Mouse (Mus musculus) heart, embryonic 13.5 days (tissue): ENCODE measurements around the gene Golm1. TPM values are rescaled to one million over a fixed set of nuclear protein-coding genes. Genes with fewer than 3 reads are reported as not detected.
A peak's percentile ranks its signal among the peaks of the same experiment; 100 is the strongest.

ENCODE experiments used
- ATAC-seq: fragments of 200-750 bp; cut with Nextera tagmentation; 2 replicates; pipeline ENCODE4 v1.8.0; 2017; ENCODE audit warnings: moderate TSS enrichment; ENCODE audit not compliant: insufficient number of reproducible peaks, low FRiP score, low TSS enrichment; ENCODE audit errors: extremely low read depth
- H3K27ac ChIP-seq: fragments of 300-500 bp; sonication (generic); replicated peaks from 2 replicates; pipeline ENCODE4 v1.5.1; 2015; ENCODE audit warnings: moderate library complexity, mild to moderate bottlenecking, inconsistent platforms
- H3K27me3 ChIP-seq: fragments of 300-500 bp; sonication (generic); replicated peaks from 2 replicates; pipeline ENCODE4 v1.6.1; 2015; ENCODE audit warnings: mild to moderate bottlenecking, inconsistent platforms
- H3K36me3 ChIP-seq: fragments of 300-500 bp; sonication (generic); 2 replicates; pipeline ENCODE4 v1.6.1; 2015; ENCODE audit warnings: mild to moderate bottlenecking, inconsistent platforms
- H3K4me1 ChIP-seq: fragments of 300-500 bp; sonication (generic); 2 replicates; pipeline ENCODE4 v1.6.1; 2015; ENCODE audit warnings: inconsistent platforms
- H3K4me2 ChIP-seq: fragments of 300-500 bp; sonication (generic); 2 replicates; pipeline ENCODE4 v1.6.1; 2015; ENCODE audit warnings: inconsistent platforms, mild to moderate bottlenecking, moderate library complexity
- H3K4me3 ChIP-seq: fragments of 300-500 bp; sonication (generic); 2 replicates; pipeline ENCODE4 v1.5.1; 2015; ENCODE audit warnings: moderate library complexity, mild to moderate bottlenecking, inconsistent platforms
- H3K9ac ChIP-seq: fragments of 300-500 bp; sonication (generic); 2 replicates; pipeline ENCODE4 v1.6.1; 2015; ENCODE audit warnings: inconsistent platforms, mild to moderate bottlenecking, moderate library complexity
- H3K9me3 ChIP-seq: fragments of 300-500 bp; sonication (generic); 2 replicates; pipeline ENCODE4 v1.6.1; 2016; ENCODE audit warnings: inconsistent platforms
- WGBS: fragments of 180-500 bp; shearing (Covaris S2); methylation state at CpG from one replicate; pipeline ENCODE4 v1.1.7; 2015; ENCODE audit warnings: mixed read lengths; 5-methylcytosine and 5-hydroxymethylcytosine counted together
- polyA plus RNA-seq: library from polyadenylated mRNA; unstranded; fragments of >200 nt; fragmentation: Nextera tagmentation; extraction: Ambion mirVana; gene quantifications from 2 replicates; pipeline ENCODE4 v1.2.1, GENCODE M21; 2015

Golm1 gene
- polyA plus RNA-seq, 1 experiment from 2014 or later, result 51.3 TPM

GRCm38 (mm10) chr13:59695781-59696180 lies 20.2 kb upstream of the Golm1 start:
- 81% methylated on average over 7 of the region's 7 CpGs for WGBS
- H3K4me3 ChIP-seq, result no peak overlapping the region
- no peak for ATAC-seq
- H3K9me3 ChIP-seq, result no peaks in the 10 kb centered on the region
- no peak overlapping the region for H3K4me2 ChIP-seq
- H3K27ac ChIP-seq, result no peak overlapping the region
- no peaks in the 10 kb centered on the region for H3K36me3 ChIP-seq
- no peaks in the 10 kb centered on the region for H3K4me1 ChIP-seq
- no peaks in the 10 kb centered on the region for H3K27me3 ChIP-seq
- no peak overlapping the region for H3K9ac ChIP-seq

- H3K27ac ChIP-seq, result no peak within 1 kb of the TSS
- ATAC-seq, result no peak
- no peak within 1 kb of the TSS for H3K4me3 ChIP-seq
- no peaks in the 10 kb centered on the region for H3K36me3 ChIP-seq
- no peaks in the 10 kb centered on the region for H3K27me3 ChIP-seq
- H3K9ac ChIP-seq, result no peak within 1 kb of the TSS
- H3K4me2 ChIP-seq, result no peak within 1 kb of the TSS
- H3K4me1 ChIP-seq, result peaks cover 5% of the 10 kb centered on the region
- H3K9me3 ChIP-seq, result no peaks in the 10 kb centered on the region
- 75% methylated on average over 3 of the region's 3 CpGs for WGBS
Measured at GRCm38 (mm10) chr13:59694008-59694407, 18.4 kb upstream of the Golm1 start, which contains the start of gene 4921517D22Rik. 4921517D22Rik (minus strand) TSS chr13:59694108.

DNA sequence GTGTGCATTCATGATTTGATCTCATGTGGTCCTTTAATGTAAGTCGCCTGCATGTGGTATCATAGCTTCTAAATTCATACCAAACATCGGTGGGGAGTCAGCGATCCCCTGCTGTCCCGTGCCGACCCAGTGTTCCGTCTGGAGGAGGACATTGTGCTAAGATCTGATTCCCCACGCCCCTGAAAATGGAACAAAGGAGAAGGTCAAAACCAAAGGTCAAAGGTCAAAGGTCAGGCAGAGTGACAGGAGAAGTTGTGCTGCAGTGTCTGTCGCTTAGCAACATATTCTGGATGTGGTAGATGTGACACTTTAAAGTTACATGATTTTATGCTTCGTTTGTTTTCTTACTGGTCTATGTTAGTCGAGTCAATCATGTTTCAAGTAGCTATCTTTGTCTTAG lies 15.9 kb upstream of the Golm1 start:
- H3K9ac ChIP-seq, result no peak overlapping the region
- no peak overlapping the region for H3K4me3 ChIP-seq
- peaks cover 15% of the 10 kb centered on the region for H3K4me1 ChIP-seq
- no peaks in the 10 kb centered on the region for H3K27me3 ChIP-seq
- no peak overlapping the region for H3K4me2 ChIP-seq
- WGBS, result 76% methylated on average over 10 of the region's 10 CpGs
- H3K36me3 ChIP-seq, result no peaks in the 10 kb centered on the region
- no peak overlapping the region for H3K27ac ChIP-seq
- no peak for ATAC-seq
- H3K9me3 ChIP-seq, result no peaks in the 10 kb centered on the region

GRCm38 (mm10) chr13:59690576-59690975 lies 15.0 kb upstream of the Golm1 start:
- peaks cover 15% of the 10 kb centered on the region for H3K4me1 ChIP-seq
- no peaks in the 10 kb centered on the region for H3K9me3 ChIP-seq
- no peak overlapping the region for H3K4me3 ChIP-seq
- no peak overlapping the region for H3K27ac ChIP-seq
- no peak overlapping the region for H3K4me2 ChIP-seq
- H3K27me3 ChIP-seq, result no peaks in the 10 kb centered on the region
- 79% methylated on average over 7 of the region's 7 CpGs for WGBS
- no peak overlapping the region for H3K9ac ChIP-seq
- ATAC-seq, result no peak
- H3K36me3 ChIP-seq, result no peaks in the 10 kb centered on the region

GRCm38 (mm10) chr13:59689843-59690242 lies 14.2 kb upstream of the Golm1 start:
- Histone ChIP-seq H3K9me3 (no peaks in the 10 kb centered on the region), H3K27ac (no peak overlapping the region), H3K4me2 (no peak overlapping the region), H3K4me1 (peaks cover 15% of the 10 kb centered on the region), H3K4me3 (no peak overlapping the region), H3K36me3 (no peaks in the 10 kb centered on the region), H3K27me3 (no peaks in the 10 kb centered on the region), H3K9ac (no peak overlapping the region)
- WGBS, result 83% methylated on average over 3 of the region's 3 CpGs
- no peak for ATAC-seq

DNA sequence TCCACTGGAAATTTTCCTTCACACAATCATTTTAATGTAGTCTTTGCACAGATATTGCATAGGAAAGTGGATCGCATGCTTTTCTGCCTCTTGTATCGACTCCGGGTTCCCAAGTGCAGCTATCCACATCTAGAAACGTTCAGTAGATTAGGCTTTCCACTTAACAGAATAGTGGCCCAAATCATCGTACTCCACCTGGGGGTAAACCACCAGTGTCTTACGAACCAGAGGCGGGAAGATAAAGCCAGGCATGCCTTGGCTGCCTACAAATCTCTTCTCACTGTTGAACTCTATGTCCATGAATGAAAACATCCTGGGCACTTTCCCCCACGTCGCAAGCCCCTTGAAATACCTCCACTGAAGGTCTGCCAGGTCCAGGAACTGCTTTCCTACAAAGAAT lies 13.7 kb upstream of the Golm1 start:
- no peaks in the 10 kb centered on the region for H3K36me3 ChIP-seq
- H3K9me3 ChIP-seq, result no peaks in the 10 kb centered on the region
- 54% methylated on average over 9 of the region's 9 CpGs for WGBS
- H3K4me3 ChIP-seq, result no peak overlapping the region
- no peak for ATAC-seq
- peaks cover 15% of the 10 kb centered on the region for H3K4me1 ChIP-seq
- no peak overlapping the region for H3K9ac ChIP-seq
- 0 out of 2 replicates have a peak overlapping the region, but pooled peaks have one; percentile 20 for H3K27ac ChIP-seq
- no peaks in the 10 kb centered on the region for H3K27me3 ChIP-seq
- H3K4me2 ChIP-seq, result no peak overlapping the region

DNA sequence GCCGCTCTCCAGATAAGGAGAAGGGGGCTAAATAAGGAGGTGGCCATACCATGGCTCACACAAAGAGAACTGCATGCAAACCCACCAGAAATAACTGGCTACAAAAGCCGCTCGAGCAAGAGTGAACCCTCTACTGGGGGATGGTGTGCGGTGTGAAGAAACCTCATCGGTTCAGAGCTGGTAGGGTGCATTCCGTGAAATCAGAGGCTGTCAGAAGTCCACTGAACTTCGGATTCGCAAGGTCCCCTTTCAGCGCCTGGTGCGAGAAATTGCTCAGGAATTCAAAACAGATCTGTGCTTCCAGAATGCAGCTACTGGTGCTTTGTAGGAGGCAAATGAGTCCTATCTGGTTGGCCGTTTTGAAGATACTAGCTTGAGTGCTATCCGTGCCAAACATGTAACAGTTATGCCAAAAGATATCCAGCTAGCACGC lies 12.7 kb upstream of the Golm1 start:
- ATAC-seq, result no peak
- Histone ChIP-seq H3K9me3 (no peaks in the 10 kb centered on the region), H3K9ac (peak overlapping the region; percentile 34; the same call in 1 of the 2 replicates), H3K27me3 (0 out of 2 replicates have a peak, but pooled peaks cover 2% of the 10 kb centered on the region), H3K36me3 (no peaks in the 10 kb centered on the region), H3K4me2 (peak overlapping the region; percentile 63), H3K4me1 (peaks cover 15% of the 10 kb centered on the region), H3K4me3 (peak overlapping the region; percentile 26), H3K27ac (peak overlapping the region; percentile 58; the same call in 1 of the 2 replicates)
- WGBS, result 24% methylated on average over 13 of the region's 13 CpGs

- no peak for ATAC-seq
- Histone ChIP-seq H3K27me3 (peaks cover 14% of the 10 kb centered on the region), H3K4me1 (peaks cover 19% of the 10 kb centered on the region), H3K27ac (no peak overlapping the region), H3K4me3 (no peak overlapping the region), H3K4me2 (no peak overlapping the region), H3K36me3 (no peaks in the 10 kb centered on the region), H3K9me3 (no peaks in the 10 kb centered on the region), H3K9ac (no peak overlapping the region)
- WGBS, result 72% methylated on average over 3 of the region's 3 CpGs
Measured at GRCm38 (mm10) chr13:59685236-59685635, 9.6 kb upstream of the Golm1 start.

DNA sequence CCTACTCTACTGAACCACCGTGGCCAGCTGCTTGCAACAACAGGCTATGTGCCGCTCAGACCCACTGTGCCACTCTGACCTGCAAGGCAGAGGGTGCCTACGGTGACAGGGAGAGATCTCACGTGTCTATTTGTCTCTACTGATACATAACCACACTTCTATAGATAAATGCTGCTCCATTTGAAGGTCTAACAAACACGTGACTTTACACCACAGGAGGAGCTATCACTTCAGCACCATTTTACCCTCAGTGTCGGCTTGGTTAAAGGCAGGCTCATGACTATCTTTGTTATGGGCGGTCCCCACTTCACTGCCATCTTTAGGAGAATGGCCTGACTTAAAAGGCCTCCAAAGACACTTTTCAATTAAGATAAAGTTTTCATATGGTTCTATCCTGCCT lies 7.0 kb upstream of the Golm1 start:
- H3K4me1 ChIP-seq, result peaks cover 4% of the 10 kb centered on the region
- WGBS, result 15% methylated on average over 7 of the region's 7 CpGs
- ATAC-seq, result no peak
- H3K4me2 ChIP-seq, result 0 out of 2 replicates have a peak overlapping the region, but pooled peaks have one; percentile 7
- H3K27me3 ChIP-seq, result peaks cover 14% of the 10 kb centered on the region
- H3K9me3 ChIP-seq, result no peaks in the 10 kb centered on the region
- no peak overlapping the region for H3K27ac ChIP-seq
- H3K9ac ChIP-seq, result no peak overlapping the region
- H3K4me3 ChIP-seq, result no peak overlapping the region
- no peaks in the 10 kb centered on the region for H3K36me3 ChIP-seq

DNA sequence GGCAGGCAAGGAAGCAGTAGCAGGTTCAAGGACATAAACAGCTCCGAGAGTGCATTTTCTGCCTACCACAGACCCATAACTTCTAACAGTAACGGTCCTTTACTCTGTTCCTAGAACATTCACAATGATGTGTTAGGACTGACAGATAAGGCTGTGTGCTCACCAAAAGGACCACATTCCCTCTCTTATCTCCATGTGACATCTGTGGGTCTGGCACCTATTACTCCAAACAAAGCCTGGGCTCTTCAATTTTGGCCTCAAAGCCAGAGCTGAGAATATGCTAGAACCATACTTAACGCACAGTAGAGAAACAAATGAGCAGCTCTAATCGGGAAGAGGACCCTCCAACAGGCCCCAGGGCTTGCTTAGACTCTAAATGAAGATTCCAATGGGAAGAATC lies 4.3 kb upstream of the Golm1 start:
- Histone ChIP-seq H3K36me3 (no peaks in the 10 kb centered on the region), H3K4me3 (no peak overlapping the region), H3K9ac (no peak overlapping the region), H3K4me1 (peaks cover 4% of the 10 kb centered on the region), H3K9me3 (no peaks in the 10 kb centered on the region), H3K4me2 (no peak overlapping the region), H3K27me3 (peaks cover 14% of the 10 kb centered on the region), H3K27ac (no peak overlapping the region)
- 55% methylated on average over 4 of the region's 4 CpGs for WGBS
- no peak for ATAC-seq

DNA sequence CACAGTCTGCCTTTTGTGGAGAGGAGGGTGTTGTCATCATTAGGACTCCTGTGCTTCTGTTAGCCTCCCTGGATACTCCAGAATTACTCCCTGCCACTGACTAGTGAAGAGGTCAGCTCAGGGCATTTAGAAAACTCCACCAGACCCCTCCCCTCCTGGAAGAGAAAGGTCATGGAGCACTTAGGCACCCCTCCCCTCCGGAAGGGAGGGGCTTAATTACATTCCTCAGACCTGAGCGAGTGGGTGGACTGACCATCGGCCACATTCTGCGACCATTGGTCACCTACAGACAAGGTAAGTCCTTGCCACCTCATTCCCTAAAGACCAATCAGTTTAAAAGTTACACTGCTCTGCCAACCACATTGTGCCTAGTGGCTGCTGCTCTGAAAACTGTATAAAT lies 3.7 kb upstream of the Golm1 start:
- H3K36me3 ChIP-seq, result no peaks in the 10 kb centered on the region
- WGBS, result 39% methylated on average over 4 of the region's 4 CpGs
- H3K4me3 ChIP-seq, result no peak overlapping the region
- no peak overlapping the region for H3K9ac ChIP-seq
- peaks cover 9% of the 10 kb centered on the region for H3K4me1 ChIP-seq
- peaks cover 14% of the 10 kb centered on the region for H3K27me3 ChIP-seq
- H3K27ac ChIP-seq, result no peak overlapping the region
- no peak for ATAC-seq
- no peaks in the 10 kb centered on the region for H3K9me3 ChIP-seq
- no peak overlapping the region for H3K4me2 ChIP-seq
